10 mouse cellular contexts compared by ENCODE assay signal in genomic region chr17:27038335-27039050, GRCm38 (mm10). TPM values are rescaled to one million over a fixed set of nuclear protein-coding genes. Genes with fewer than 3 reads are reported as not detected.
A peak's percentile ranks its signal among the peaks of the same experiment; 100 is the strongest.
DNase-seq lines count a peak whose midpoint lies in the region; ATAC-seq lines count a peak whose summit lies in the region.
"Had no signal": no experiment of that assay in that cellular context is flagged by ENCODE, and none has a peak within 500 bp of the region (broad histone marks: within the 10 kb centered on the region; RNA-seq: fewer than 3 reads in every experiment).

No protein-coding gene starts in this region.

- H3K4me3 ChIP-seq in kidney, embryonic 14.5 days (ENCODE audit: low read length): no peak overlapping the region
- H3K4me3 ChIP-seq in embryonic facial prominence, embryonic 11.5 days (ENCODE audit: low read depth, low read length): no peak overlapping the region
- H3K4me3 ChIP-seq: hindbrain, embryonic 13.5 days had no signal

- no peaks in the 10 kb centered on the region for H3K27me3 ChIP-seq in kidney, embryonic 14.5 days (ENCODE audit: control insufficient read depth, insufficient read depth, low read length)
- no peaks in the 10 kb centered on the region for H3K27me3 ChIP-seq in embryonic facial prominence, embryonic 11.5 days (ENCODE audit: control insufficient read depth, insufficient read depth, low read length)
- H3K27me3 ChIP-seq: hindbrain, embryonic 13.5 days had no signal

- no peaks in the 10 kb centered on the region for H3K36me3 ChIP-seq in kidney, embryonic 14.5 days (ENCODE audit: control insufficient read depth, insufficient read depth, low read length)
- no peaks in the 10 kb centered on the region for H3K36me3 ChIP-seq in embryonic facial prominence, embryonic 11.5 days (replicated peaks; ENCODE audit: control insufficient read depth, insufficient read depth, low read depth, low read length)
- H3K36me3 ChIP-seq: hindbrain, embryonic 13.5 days had no signal

- peak overlapping the region; percentile 94; the same call in 1 of the 2 replicates for H3K27ac ChIP-seq in kidney, embryonic 14.5 days (ENCODE audit: low read depth, low read length)
- no peak overlapping the region for H3K27ac ChIP-seq in embryonic facial prominence, embryonic 11.5 days (replicated peaks; ENCODE audit: low read depth, low read length)
- H3K27ac ChIP-seq: hindbrain, embryonic 13.5 days had no signal

- 43% methylated on average over 18 of the region's 18 CpGs for WGBS in kidney, embryonic 14.5 days
- WGBS in embryonic facial prominence, embryonic 11.5 days: 33% methylated on average over 18 of the region's 18 CpGs

- no peaks in the 10 kb centered on the region for H3K9me3 ChIP-seq in kidney, embryonic 14.5 days (ENCODE audit: control insufficient read depth, low read length)
- no peaks in the 10 kb centered on the region for H3K9me3 ChIP-seq in embryonic facial prominence, embryonic 11.5 days (replicated peaks; ENCODE audit: control insufficient read depth, low read length)
- H3K9me3 ChIP-seq: hindbrain, embryonic 13.5 days had no signal

- no peak for ATAC-seq in kidney, embryonic 14.5 days (ENCODE audit: low FRiP score, low TSS enrichment)
- ATAC-seq in embryonic facial prominence, embryonic 11.5 days (replicated peaks; ENCODE audit: insufficient number of reproducible peaks, low FRiP score, low TSS enrichment, low read depth): no peak
- ATAC-seq in monocyte, adult 5-6 weeks (replicated peaks; ENCODE audit: insufficient number of reproducible peaks, low FRiP score, low TSS enrichment, poor library complexity, severe bottlenecking): no peak

- no peak for DNase-seq in kidney, postnatal 36 days
- peak; percentile 89 for DNase-seq in ES-CJ7 (ENCODE audit: low read depth, low spot score)
- DNase-seq in embryonic facial prominence, embryonic 11.5 days (ENCODE audit: low spot score): no peak
- peak; percentile 70 for DNase-seq in lung, postnatal 25 days (ENCODE audit: low spot score)
- DNase-seq in gastrocnemius, adult 18-20 months (ENCODE audit: low spot score): no peak
- no peak for DNase-seq in left cerebral cortex, adult 11 months (ENCODE audit: low spot score)
- DNase-seq: right cerebral cortex, postnatal 25 days had no signal

- H3K4me2 ChIP-seq in kidney, embryonic 14.5 days (replicated peaks; ENCODE audit: low read depth, low read length): no peak overlapping the region
- H3K4me2 ChIP-seq in embryonic facial prominence, embryonic 11.5 days (ENCODE audit: low read depth, low read length): no peak overlapping the region
- H3K4me2 ChIP-seq: hindbrain, embryonic 13.5 days had no signal

- peaks cover 39% of the 10 kb centered on the region for H3K4me1 ChIP-seq in kidney, embryonic 14.5 days (ENCODE audit: control insufficient read depth, insufficient read depth, low read length)
- H3K4me1 ChIP-seq in embryonic facial prominence, embryonic 11.5 days (ENCODE audit: control insufficient read depth, insufficient read depth, low read length): peaks cover 16% of the 10 kb centered on the region

- H3K9ac ChIP-seq in kidney, embryonic 14.5 days (ENCODE audit: low read depth, low read length): 0 out of 2 replicates have a peak overlapping the region, but pooled peaks have one; percentile 18
- H3K9ac ChIP-seq in embryonic facial prominence, embryonic 11.5 days (replicated peaks; ENCODE audit: low read length): peak overlapping the region; percentile 0
- H3K9ac ChIP-seq: hindbrain, embryonic 13.5 days had no signal

RNA-seq across cellular contexts. Expression of gene Bak1, which starts 9.7 kb away (rescaled TPM):
- 11.1 and 16.0 TPM in 2 replicates for polyA plus RNA-seq in kidney, embryonic 14.5 days (2014; fragmentation: Nextera tagmentation; extraction: Ambion mirVana)
- 12.9 and 14.3 TPM in 2 replicates for polyA plus RNA-seq in embryonic facial prominence, embryonic 11.5 days (2014; fragmentation: Nextera tagmentation; extraction: Ambion mirVana)
- 39.5 to 56.8 TPM (median 45.8 TPM) in 3 replicates for total RNA-seq in monocyte, adult 5-6 weeks (2017)
- 10 to 100 TPM; 18.0 to 20.0 TPM for total RNA-seq in gastrocnemius, adult 18-20 months (2021)

RNA-seq across cellular contexts. Expression of gene Itpr3, which starts 18.6 kb away (rescaled TPM):
- 5.3 and 9.9 TPM in 2 replicates for polyA plus RNA-seq in kidney, embryonic 14.5 days (2014; fragmentation: Nextera tagmentation; extraction: Ambion mirVana)
- 1.5 and 1.7 TPM in 2 replicates for polyA plus RNA-seq in embryonic facial prominence, embryonic 11.5 days (2014; fragmentation: Nextera tagmentation; extraction: Ambion mirVana)
- 25.3 to 46.9 TPM (median 28.9 TPM) in 3 replicates for total RNA-seq in monocyte, adult 5-6 weeks (2017)
- total RNA-seq in gastrocnemius, adult 18-20 months (2021): 1 to 10 TPM; 1.4 to 2.2 TPM

Comparison
In these comparisons a context has a peak if more than half of its experiments do, and no peak if none do; other contexts are left out.
1. DNase-seq: peak in ES-CJ7 (single experiment) and lung, postnatal 25 days (single experiment); none in kidney, postnatal 36 days (0 of 2), embryonic facial prominence, embryonic 11.5 days (single experiment), gastrocnemius, adult 18-20 months (single experiment) and left cerebral cortex, adult 11 months (single experiment).